Mouse (Mus musculus) midbrain, embryonic 14.5 days (tissue): ENCODE measurements around the gene Epha4. TPM values are rescaled to one million over a fixed set of nuclear protein-coding genes. Genes with fewer than 3 reads are reported as not detected.

Source experiments
- ATAC-seq: fragments of 200-750 bp; cut with Nextera tagmentation; 2 replicates; pipeline ENCODE4 v1.8.0; 2017; ENCODE audit warnings: moderate number of reproducible peaks, moderate library complexity; ENCODE audit not compliant: low FRiP score, low TSS enrichment
- DNase-seq: peaks from one replicate; pipeline ENCODE4 v3.0.0-alpha.2; 2015
- H3K27ac ChIP-seq: fragments of 300-500 bp; sonication (generic); replicated peaks from 2 replicates; pipeline ENCODE4 v1.5.1; 2014; ENCODE audit warnings: mild to moderate bottlenecking, low read depth, low read length, moderate library complexity
- H3K27me3 ChIP-seq: fragments of 300-500 bp; sonication (generic); 2 replicates; pipeline ENCODE4 v1.6.1; 2014; ENCODE audit warnings: low read length, control low read depth, mixed read lengths; ENCODE audit not compliant: control insufficient read depth, insufficient read depth
- H3K36me3 ChIP-seq: fragments of 300-500 bp; sonication (generic); 2 replicates; pipeline ENCODE4 v1.6.1; 2014; ENCODE audit warnings: low read length, control low read depth; ENCODE audit not compliant: control insufficient read depth, insufficient read depth
- H3K4me1 ChIP-seq: fragments of 300-500 bp; sonication (generic); 2 replicates; pipeline ENCODE4 v1.6.1; 2014; ENCODE audit warnings: mild to moderate bottlenecking, antibody characterized with exemption, low read length, control low read depth; ENCODE audit not compliant: control insufficient read depth, insufficient read depth
- H3K4me2 ChIP-seq: fragments of 300-500 bp; sonication (generic); 2 replicates; pipeline ENCODE4 v1.6.1; 2014; ENCODE audit warnings: mild to moderate bottlenecking, low read length, moderate library complexity
- H3K4me3 ChIP-seq: fragments of 300-500 bp; sonication (generic); replicated peaks from 2 replicates; pipeline ENCODE4 v1.5.1; 2014; ENCODE audit warnings: low read depth, low read length
- H3K9ac ChIP-seq: fragments of 300-500 bp; sonication (generic); replicated peaks from 2 replicates; pipeline ENCODE4 v1.6.1; 2014; ENCODE audit warnings: mild to moderate bottlenecking, low read length, moderate library complexity
- H3K9me3 ChIP-seq: fragments of 300-500 bp; sonication (generic); 2 replicates; pipeline ENCODE4 v1.6.1; 2016; ENCODE audit warnings: low read length, control low read depth, mixed read lengths; ENCODE audit not compliant: control insufficient read depth
- WGBS: fragments of 180-500 bp; shearing (Covaris S2); extraction: QIAGEN DNeasy Blood & Tissue Kit; methylation state at CpG from one replicate; pipeline ENCODE4 v1.1.7; 2014; 5-methylcytosine and 5-hydroxymethylcytosine counted together
- polyA plus RNA-seq: library from polyadenylated mRNA; unstranded; fragments of >200 nt; fragmentation: Nextera tagmentation; extraction: Ambion mirVana; gene quantifications from 2 replicates; pipeline ENCODE4 v1.2.1, GENCODE M21; 2014

Gene Epha4
- polyA plus RNA-seq, 1 experiment from 2014 or later = 46.5 TPM

- ATAC-seq (no peak), DNase-seq (peak; percentile 42)
- Histone ChIP-seq H3K9me3 (no peaks in the 10 kb centered on the region), H3K9ac (no peak overlapping the region), H3K4me2 (no peak overlapping the region), H3K4me3 (no peak overlapping the region), H3K36me3 (peaks cover 4% of the 10 kb centered on the region; the same call in 1 of the 2 replicates), H3K4me1 (peaks cover 50% of the 10 kb centered on the region), H3K27ac (no peak overlapping the region), H3K27me3 (no peaks in the 10 kb centered on the region)
- 65% methylated on average over 10 of the region's 10 CpGs for WGBS
Measured at GRCm38 (mm10) chr1:77437881-77438610, 76.8 kb downstream of the Epha4 start.

- Histone ChIP-seq H3K9ac (no peak overlapping the region), H3K9me3 (no peaks in the 10 kb centered on the region), H3K27ac (no peak overlapping the region), H3K27me3 (no peaks in the 10 kb centered on the region), H3K4me2 (no peak overlapping the region), H3K36me3 (no peaks in the 10 kb centered on the region), H3K4me3 (no peak overlapping the region), H3K4me1 (peaks cover 30% of the 10 kb centered on the region)
- DNase-seq (no peak), ATAC-seq (no peak)
- 5% methylated on average over 4 of the region's 4 CpGs for WGBS
Measured at GRCm38 (mm10) chr1:77435045-77435444, 79.8 kb downstream of the Epha4 start.

DNA sequence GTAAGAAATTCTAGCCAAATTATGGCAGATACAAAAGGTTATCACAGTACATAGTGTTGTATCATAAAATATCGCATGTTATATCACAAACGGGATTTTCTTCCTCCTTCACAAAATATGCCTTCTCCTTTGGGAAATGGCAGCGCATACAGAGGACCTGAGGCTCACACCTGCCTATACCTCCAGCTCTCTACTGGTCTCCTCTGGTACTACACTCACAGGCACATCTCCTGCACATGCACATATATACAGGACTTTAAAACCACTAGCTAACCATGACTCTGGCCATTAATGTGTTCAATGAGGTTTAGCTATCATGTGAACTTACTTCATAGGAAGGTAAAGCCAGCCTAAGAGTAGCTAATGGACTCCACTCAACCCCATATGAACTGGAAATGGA is 81.7 kb downstream of the Epha4 start:
- no peak overlapping the region for H3K9ac ChIP-seq
- H3K4me1 ChIP-seq = peaks cover 27% of the 10 kb centered on the region
- no peaks in the 10 kb centered on the region for H3K9me3 ChIP-seq
- 94% methylated on average over 3 of the region's 3 CpGs for WGBS
- no peaks in the 10 kb centered on the region for H3K27me3 ChIP-seq
- no peaks in the 10 kb centered on the region for H3K36me3 ChIP-seq
- H3K4me3 ChIP-seq = no peak overlapping the region
- no peak for DNase-seq
- H3K27ac ChIP-seq = no peak overlapping the region
- ATAC-seq = no peak
- no peak overlapping the region for H3K4me2 ChIP-seq

GRCm38 (mm10) chr1:77432489-77432888 is 82.4 kb downstream of the Epha4 start:
- Histone ChIP-seq H3K9me3 (no peaks in the 10 kb centered on the region), H3K9ac (no peak overlapping the region), H3K27ac (no peak overlapping the region), H3K4me2 (no peak overlapping the region), H3K4me1 (peaks cover 21% of the 10 kb centered on the region), H3K36me3 (no peaks in the 10 kb centered on the region), H3K27me3 (no peaks in the 10 kb centered on the region), H3K4me3 (no peak overlapping the region)
- WGBS = 92% methylated on average over 2 of the region's 2 CpGs
- no peak for ATAC-seq
- no peak for DNase-seq

- ATAC-seq (no peak), DNase-seq (no peak)
- Histone ChIP-seq H3K27ac (no peak overlapping the region), H3K9ac (no peak overlapping the region), H3K9me3 (no peaks in the 10 kb centered on the region), H3K4me3 (no peak overlapping the region), H3K36me3 (0 out of 2 replicates have a peak, but pooled peaks cover 3% of the 10 kb centered on the region), H3K27me3 (no peaks in the 10 kb centered on the region), H3K4me1 (no peaks in the 10 kb centered on the region), H3K4me2 (no peak overlapping the region)
- 57% methylated on average over 6 of the region's 6 CpGs for WGBS
Measured at GRCm38 (mm10) chr1:77429174-77429573, 85.7 kb downstream of the Epha4 start.

DNA sequence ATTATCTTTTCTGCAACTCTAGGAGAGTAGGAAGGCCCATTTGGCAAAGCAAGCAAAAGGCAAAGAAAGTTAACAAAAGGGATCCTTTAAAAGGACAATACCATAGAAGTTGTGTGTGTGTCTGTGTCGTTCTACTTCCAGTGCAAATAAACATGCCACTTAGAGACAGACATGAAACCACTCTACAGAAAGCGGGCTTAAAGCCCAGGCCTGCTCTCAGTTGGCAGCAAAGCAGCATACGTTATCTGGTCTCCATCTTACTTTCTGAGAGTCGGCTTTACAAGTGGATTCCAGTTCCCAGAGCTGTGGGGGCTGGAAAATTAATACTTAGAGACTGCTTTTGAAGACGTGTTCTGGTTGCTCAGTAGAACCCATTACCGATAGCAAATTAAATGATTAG is 87.9 kb downstream of the Epha4 start:
- ATAC-seq (no peak), DNase-seq (no peak)
- Histone ChIP-seq H3K27ac (no peak overlapping the region), H3K27me3 (no peaks in the 10 kb centered on the region), H3K9ac (no peak overlapping the region), H3K9me3 (no peaks in the 10 kb centered on the region), H3K4me1 (no peaks in the 10 kb centered on the region), H3K4me2 (no peak overlapping the region), H3K36me3 (0 out of 2 replicates have a peak, but pooled peaks cover 3% of the 10 kb centered on the region), H3K4me3 (no peak overlapping the region)
- 83% methylated on average over 6 of the region's 6 CpGs for WGBS

- ATAC-seq = no peak
Measured at GRCm38 (mm10) chr1:77425171-77425570, 89.7 kb downstream of the Epha4 start.

DNA sequence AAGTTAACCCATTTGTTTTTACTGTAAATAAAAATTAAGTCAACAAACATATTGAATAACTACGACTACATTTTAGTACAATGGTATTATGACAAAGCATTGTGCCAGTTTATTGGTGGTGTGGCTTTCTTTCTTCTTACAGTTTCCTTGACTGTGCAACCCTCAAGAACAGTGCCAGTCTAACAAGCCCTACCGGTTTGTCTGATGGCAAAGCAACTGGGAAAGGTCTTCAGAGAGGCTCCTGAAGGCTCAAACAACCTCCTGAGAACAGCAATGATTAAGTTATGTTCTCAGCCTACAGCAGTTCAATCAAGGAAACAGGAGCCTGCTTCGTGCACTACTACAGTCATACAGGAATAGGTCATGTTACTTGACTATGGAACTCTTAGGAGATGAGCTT is 93.8 kb downstream of the Epha4 start:
- Histone ChIP-seq H3K4me2 (no peak overlapping the region), H3K36me3 (no peaks in the 10 kb centered on the region), H3K27ac (no peak overlapping the region), H3K4me1 (peaks cover 5% of the 10 kb centered on the region; the same call in 1 of the 2 replicates), H3K9me3 (no peaks in the 10 kb centered on the region), H3K9ac (no peak overlapping the region), H3K27me3 (no peaks in the 10 kb centered on the region), H3K4me3 (no peak overlapping the region)
- WGBS = 94% methylated on average over 3 of the region's 3 CpGs
- ATAC-seq = no peak
- no peak for DNase-seq

More at GRCm38 (mm10) chr1:77425171-77425570, 89.7 kb downstream of the Epha4 start:
- Histone ChIP-seq H3K36me3 (0 out of 2 replicates have a peak, but pooled peaks cover 3% of the 10 kb centered on the region), H3K4me2 (no peak overlapping the region), H3K27ac (no peak overlapping the region), H3K4me1 (no peaks in the 10 kb centered on the region), H3K9me3 (no peaks in the 10 kb centered on the region), H3K4me3 (no peak overlapping the region), H3K27me3 (no peaks in the 10 kb centered on the region), H3K9ac (no peak overlapping the region)
- 89% methylated on average over 3 of the region's 3 CpGs for WGBS
- no peak for DNase-seq

GRCm38 (mm10) chr1:77420348-77420747 is 94.5 kb downstream of the Epha4 start:
- ATAC-seq = no peak
- Histone ChIP-seq H3K9me3 (no peaks in the 10 kb centered on the region), H3K36me3 (no peaks in the 10 kb centered on the region), H3K27ac (no peak overlapping the region), H3K4me3 (no peak overlapping the region), H3K4me2 (no peak overlapping the region), H3K27me3 (no peaks in the 10 kb centered on the region), H3K4me1 (peaks cover 5% of the 10 kb centered on the region; the same call in 1 of the 2 replicates), H3K9ac (no peak overlapping the region)
- WGBS = 53% methylated on average over 2 of the region's 2 CpGs
- no peak for DNase-seq
